Mouse (Mus musculus) ovary, postnatal 14 days (tissue): ENCODE data around the gene 1700109H08Rik.
"Not testable (repeated sequence)": the region's sequence is repeated elsewhere in the genome, so short reads cannot be mapped to it uniquely, and the experiment has no call there.

Source experiments
- DNase-seq: peaks from one replicate; pipeline ENCODE4 v3.0.0; 2022; ENCODE audit warnings: low spot score

1700109H08Rik gene

GRCm38 (mm10) chr5:3598766-3599165 is 27.4 kb downstream of the 1700109H08Rik start:
- DNase-seq = no peak

DNA sequence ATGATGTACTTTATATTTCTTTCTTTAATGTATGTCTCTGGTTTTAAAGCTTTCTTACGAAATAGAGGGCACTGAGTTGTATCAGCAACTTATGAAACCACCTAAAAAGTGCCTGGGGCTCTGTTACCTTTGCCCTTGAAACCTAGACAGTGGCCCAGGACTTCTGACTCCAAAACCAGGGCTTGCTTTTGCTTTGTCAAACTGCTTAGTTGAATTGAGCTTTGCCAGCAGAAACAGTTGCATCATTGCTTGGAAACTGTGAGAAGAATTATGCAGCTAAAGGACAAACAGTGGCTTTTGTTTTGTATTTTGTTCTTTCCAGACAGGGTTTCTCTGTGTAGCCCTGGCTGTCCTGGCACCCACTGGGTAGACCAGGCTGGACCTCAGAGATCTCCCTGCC is 28.9 kb downstream of the 1700109H08Rik start:
- no peak for DNase-seq

DNA sequence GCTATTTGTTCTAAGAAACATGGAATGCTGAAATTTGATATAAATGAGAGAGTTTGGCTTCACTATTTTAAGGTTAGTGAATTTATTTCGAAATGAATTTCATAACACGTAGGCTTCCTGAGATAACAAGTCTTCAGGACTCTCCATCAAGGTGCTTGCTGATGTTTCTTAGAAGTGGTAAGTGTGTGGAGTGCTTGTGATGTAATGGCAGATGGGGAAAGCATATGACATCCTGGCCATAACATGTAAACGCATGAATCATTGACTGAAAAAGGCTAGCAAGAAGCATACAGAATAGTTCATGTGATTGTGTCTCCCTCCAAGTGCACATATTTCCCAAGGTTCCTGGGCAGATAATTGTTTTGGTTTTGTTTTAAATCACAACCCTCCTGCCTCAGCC is 29.4 kb downstream of the 1700109H08Rik start:
- no peak for DNase-seq

GRCm38 (mm10) chr5:3607114-3607513 is 35.7 kb downstream of the 1700109H08Rik start:
- DNase-seq = no peak

- DNase-seq = no peak
Observed at GRCm38 (mm10) chr5:3609241-3609640, 37.9 kb downstream of the 1700109H08Rik start.

DNA sequence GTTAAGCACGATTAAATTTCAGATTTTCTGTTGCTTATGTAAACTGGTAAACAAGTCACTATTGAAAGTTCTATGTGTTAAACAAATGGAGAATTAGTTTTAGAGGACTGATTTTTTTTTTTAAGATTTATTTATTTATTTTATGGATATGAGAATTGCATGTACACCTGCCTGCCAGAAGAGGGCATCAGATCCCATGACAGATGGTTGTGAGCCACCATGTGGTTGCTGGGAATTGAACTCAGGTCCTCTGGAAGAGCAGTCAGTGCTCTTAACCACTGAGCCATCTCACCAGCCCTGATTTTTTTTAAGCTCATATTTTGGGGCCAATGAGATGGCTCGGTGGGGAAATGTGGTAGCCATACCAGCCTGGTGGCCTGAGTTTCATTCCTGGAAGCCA is 40.5 kb downstream of the 1700109H08Rik start:
- not testable (repeated sequence) for DNase-seq

GRCm38 (mm10) chr5:3620486-3620885 is 49.1 kb downstream of the 1700109H08Rik start:
- no peak for DNase-seq

DNA sequence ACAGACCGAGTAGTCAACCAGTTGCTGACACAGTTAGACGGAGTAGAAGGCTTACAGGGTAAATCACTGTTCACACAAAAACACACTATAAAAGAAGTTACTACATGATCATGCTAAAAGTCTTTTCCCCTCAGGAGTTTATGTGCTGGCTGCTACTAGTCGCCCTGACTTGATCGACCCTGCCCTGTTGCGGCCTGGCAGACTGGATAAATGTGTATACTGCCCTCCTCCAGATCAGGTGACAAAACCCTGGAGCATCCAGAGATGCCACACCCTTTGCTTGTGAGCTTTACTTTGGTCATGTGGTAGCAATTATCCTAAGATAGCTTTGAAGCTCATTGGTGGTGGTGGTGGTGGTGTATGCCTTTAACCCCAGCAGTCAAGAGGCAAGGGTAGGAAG is 58.7 kb downstream of the 1700109H08Rik start:
- no peak for DNase-seq

- no peak for DNase-seq
Observed at GRCm38 (mm10) chr5:3631512-3632271, 60.3 kb downstream of the 1700109H08Rik start.

- no peak for DNase-seq
Observed at GRCm38 (mm10) chr5:3632285-3632684, 60.9 kb downstream of the 1700109H08Rik start.

GRCm38 (mm10) chr5:3633315-3633714 is 61.9 kb downstream of the 1700109H08Rik start:
- no peak for DNase-seq

GRCm38 (mm10) chr5:3633951-3634350 is 62.6 kb downstream of the 1700109H08Rik start:
- no peak for DNase-seq
